Mouse (Mus musculus) hindbrain, postnatal 0 days (tissue): Measurements from ENCODE around the gene Jmjd1c. TPM values are rescaled to one million over a fixed set of nuclear protein-coding genes. Genes with fewer than 3 reads are reported as not detected.
A peak's percentile ranks its signal among the peaks of the same experiment; 100 is the strongest.

ENCODE experiments used
- ATAC-seq: fragments of 200-750 bp; cut with Nextera tagmentation; 2 replicates; pipeline ENCODE4 v1.8.0; 2017; ENCODE audit warnings: mild to moderate bottlenecking, moderate TSS enrichment, moderate library complexity
- DNase-seq: peaks from one replicate; pipeline ENCODE4 v3.0.0-alpha.2; 2015; ENCODE audit warnings: low spot score
- H3K27ac ChIP-seq: fragments of 300-500 bp; sonication (generic); 2 replicates; pipeline ENCODE4 v1.5.1; 2014; ENCODE audit warnings: mild to moderate bottlenecking
- H3K27me3 ChIP-seq: fragments of 300-500 bp; sonication (generic); 2 replicates; pipeline ENCODE4 v1.6.1; 2014; ENCODE audit warnings: low read length, mixed read lengths; ENCODE audit not compliant: insufficient read depth
- H3K36me3 ChIP-seq: fragments of 300-500 bp; sonication (generic); 2 replicates; pipeline ENCODE4 v1.6.1; 2014; ENCODE audit warnings: low read length, mixed read lengths; ENCODE audit not compliant: insufficient read depth
- H3K4me1 ChIP-seq: fragments of 300-500 bp; sonication (generic); 2 replicates; pipeline ENCODE4 v1.6.1; 2014; ENCODE audit warnings: antibody characterized with exemption, low read length, mixed read lengths; ENCODE audit not compliant: insufficient read depth
- H3K4me2 ChIP-seq: fragments of 300-500 bp; sonication (generic); 2 replicates; pipeline ENCODE4 v1.6.1; 2014; ENCODE audit warnings: low read depth, mild to moderate bottlenecking, low read length, moderate library complexity, mixed read lengths
- H3K4me3 ChIP-seq: fragments of 300-500 bp; sonication (generic); 2 replicates; pipeline ENCODE4 v1.5.1; 2014; ENCODE audit warnings: low read length
- H3K9ac ChIP-seq: fragments of 300-500 bp; sonication (generic); replicated peaks from 2 replicates; pipeline ENCODE4 v1.6.1; 2014; ENCODE audit warnings: mild to moderate bottlenecking, low read length, moderate library complexity, mixed read lengths
- H3K9me3 ChIP-seq: fragments of 300-500 bp; sonication (generic); 2 replicates; pipeline ENCODE4 v1.6.1; 2016; ENCODE audit warnings: low read length, mixed read lengths
- CTCF ChIP-seq: IDR thresholded peaks from 2 replicates; pipeline ENCODE4 v1.5.1; 2016; ENCODE audit warnings: antibody characterized with exemption, control low read depth, low read depth
- WGBS: fragments of 180-500 bp; shearing (Covaris S2); extraction: QIAGEN DNeasy Blood & Tissue Kit; methylation state at CpG from one replicate; pipeline ENCODE4 v1.1.7; 2014; 5-methylcytosine and 5-hydroxymethylcytosine counted together
- polyA plus RNA-seq: library from polyadenylated mRNA; unstranded; fragments of >200 nt; fragmentation: Nextera tagmentation; extraction: Ambion mirVana; gene quantifications from 2 replicates; pipeline ENCODE4 v1.2.1, GENCODE M21; 2015
- total RNA-seq: library from RNA; depleted of rRNA; stranded (reverse); fragments of >200 nt; gene quantifications from 2 replicates; pipeline ENCODE4 v1.2.3, GENCODE M21; 2014

Gene Jmjd1c
- total and polyA plus RNA-seq, 2 experiments from 2014 or later, result 45.4 to 54.1 TPM

DNA sequence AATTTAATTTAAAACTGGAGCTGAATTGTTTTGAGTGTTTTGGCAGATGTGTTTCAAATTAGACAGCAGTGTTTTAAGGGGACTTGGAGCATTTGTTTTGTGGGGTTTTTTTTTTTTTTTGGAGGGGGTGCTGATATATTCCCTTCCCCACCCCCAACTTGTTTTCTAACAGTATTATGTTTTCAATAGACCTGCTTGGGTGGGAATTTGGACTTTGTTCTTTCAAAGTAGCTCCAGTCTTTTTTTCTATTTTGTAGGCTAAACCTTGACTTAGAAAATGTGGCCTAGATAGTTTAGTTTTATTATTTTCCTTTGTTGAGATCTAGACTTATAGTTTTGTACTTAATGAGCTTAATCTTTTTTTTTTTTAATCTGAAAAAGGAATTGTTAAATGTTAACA, 90.6 kb downstream of the Jmjd1c start:
- H3K9me3 ChIP-seq, result no peaks in the 10 kb centered on the region
- peak overlapping the region; percentile 48 for H3K4me3 ChIP-seq
- DNase-seq, result no peak
- no peaks in the 10 kb centered on the region for H3K27me3 ChIP-seq
- no peak for ATAC-seq
- TF ChIP-seq CTCF, result no peak
- peak overlapping the region; percentile 69; the same call in 1 of the 2 replicates for H3K9ac ChIP-seq
- H3K27ac ChIP-seq, result peak overlapping the region; percentile 94
- H3K4me2 ChIP-seq, result peak overlapping the region; percentile 72
- H3K36me3 ChIP-seq, result no peaks in the 10 kb centered on the region
- peaks cover 16% of the 10 kb centered on the region for H3K4me1 ChIP-seq

GRCm38 (mm10) chr10:67187001-67187453, 91.1 kb downstream of the Jmjd1c start:
- DNase-seq, result peak; percentile 34
- Histone ChIP-seq H3K4me2 (peak overlapping the region; percentile 72), H3K4me1 (peaks cover 16% of the 10 kb centered on the region), H3K4me3 (peak overlapping the region; percentile 48), H3K27ac (peak overlapping the region; percentile 48; the same call in 1 of the 2 replicates), H3K9ac (peak overlapping the region; percentile 7; the same call in 1 of the 2 replicates), H3K36me3 (no peaks in the 10 kb centered on the region), H3K9me3 (no peaks in the 10 kb centered on the region), H3K27me3 (no peaks in the 10 kb centered on the region)
- no peak for TF ChIP-seq CTCF
- 16% methylated on average over 5 of the region's 5 CpGs for WGBS
- ATAC-seq, result no peak

DNA sequence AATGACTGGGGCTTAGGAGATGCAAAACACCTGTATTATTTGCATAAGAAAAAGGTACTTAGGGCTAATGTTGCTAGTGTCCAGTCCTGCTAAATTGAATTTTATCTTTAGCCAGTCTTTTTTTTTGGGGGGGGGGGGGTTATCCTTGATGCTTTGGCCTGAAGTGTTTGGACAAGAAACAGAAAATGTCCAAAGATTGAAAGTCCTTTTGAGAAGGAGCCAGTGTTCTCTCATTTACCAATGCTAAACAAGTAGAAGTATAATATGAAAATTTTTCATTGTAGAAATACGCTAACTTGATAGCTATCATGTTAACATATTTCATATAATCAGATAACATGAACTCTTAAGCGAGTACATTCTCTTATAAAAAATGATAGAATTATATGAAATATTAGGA, 92.0 kb downstream of the Jmjd1c start:
- no peaks in the 10 kb centered on the region for H3K9me3 ChIP-seq
- 84% methylated on average over 2 of the region's 2 CpGs for WGBS
- H3K27ac ChIP-seq, result no peak overlapping the region
- no peak for TF ChIP-seq CTCF
- DNase-seq (no peak), ATAC-seq (no peak)
- H3K4me2 ChIP-seq, result peak overlapping the region; percentile 72
- H3K4me1 ChIP-seq, result peaks cover 16% of the 10 kb centered on the region
- H3K9ac ChIP-seq, result 0 out of 2 replicates have a peak overlapping the region, but pooled peaks have one; percentile 28
- no peaks in the 10 kb centered on the region for H3K36me3 ChIP-seq
- H3K27me3 ChIP-seq, result no peaks in the 10 kb centered on the region
- H3K4me3 ChIP-seq, result peak overlapping the region; percentile 48

- H3K27ac ChIP-seq, result no peak overlapping the region
- H3K4me2 ChIP-seq, result peak overlapping the region; percentile 45
- H3K9ac ChIP-seq, result no peak overlapping the region
- no peaks in the 10 kb centered on the region for H3K36me3 ChIP-seq
- H3K4me3 ChIP-seq, result no peak overlapping the region
- no peaks in the 10 kb centered on the region for H3K9me3 ChIP-seq
- no peak for TF ChIP-seq CTCF
- no peak for ATAC-seq
- peaks cover 16% of the 10 kb centered on the region for H3K4me1 ChIP-seq
- H3K27me3 ChIP-seq, result no peaks in the 10 kb centered on the region
- no peak for DNase-seq
Observed at GRCm38 (mm10) chr10:67189057-67189456, 93.1 kb downstream of the Jmjd1c start.

GRCm38 (mm10) chr10:67190261-67190660, 94.3 kb downstream of the Jmjd1c start:
- H3K9me3 ChIP-seq, result no peaks in the 10 kb centered on the region
- H3K4me3 ChIP-seq, result no peak overlapping the region
- H3K36me3 ChIP-seq, result no peaks in the 10 kb centered on the region
- ATAC-seq (no peak), DNase-seq (peak; percentile 33)
- 84% methylated on average over 1 of the region's 1 CpGs for WGBS
- TF ChIP-seq CTCF, result peak; percentile 30; the same call in 1 of the 2 replicates
- H3K4me2 ChIP-seq, result no peak overlapping the region
- H3K27ac ChIP-seq, result no peak overlapping the region
- no peak overlapping the region for H3K9ac ChIP-seq
- H3K27me3 ChIP-seq, result no peaks in the 10 kb centered on the region
- H3K4me1 ChIP-seq, result peaks cover 11% of the 10 kb centered on the region

DNA sequence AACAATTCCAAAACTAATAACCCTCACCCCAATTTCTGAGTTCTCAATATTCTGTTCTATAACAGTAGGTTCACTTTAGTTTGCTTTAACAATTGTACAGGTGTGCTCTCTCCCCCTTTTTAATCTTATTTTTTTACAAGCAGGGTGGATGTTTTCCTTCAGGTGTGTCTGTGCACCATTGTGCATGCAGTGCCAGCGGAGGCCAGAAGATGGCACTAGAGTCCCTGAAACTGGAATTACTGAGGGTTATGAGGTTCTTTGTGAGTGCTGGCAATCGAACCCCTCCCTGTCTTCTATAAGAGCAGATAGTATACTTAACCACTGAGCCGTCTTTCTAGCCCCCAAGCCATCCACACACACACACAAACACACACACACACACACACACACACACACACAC, 96.4 kb downstream of the Jmjd1c start:
- H3K4me1 ChIP-seq, result peaks cover 11% of the 10 kb centered on the region
- 89% methylated on average over 3 of the region's 3 CpGs for WGBS
- no peak for ATAC-seq
- TF ChIP-seq CTCF, result peak; percentile 56
- H3K4me2 ChIP-seq, result no peak overlapping the region
- H3K36me3 ChIP-seq, result no peaks in the 10 kb centered on the region
- H3K9ac ChIP-seq, result no peak overlapping the region
- H3K27ac ChIP-seq, result no peak overlapping the region
- H3K4me3 ChIP-seq, result no peak overlapping the region
- no peaks in the 10 kb centered on the region for H3K9me3 ChIP-seq
- DNase-seq, result no peak
- H3K27me3 ChIP-seq, result no peaks in the 10 kb centered on the region

DNA sequence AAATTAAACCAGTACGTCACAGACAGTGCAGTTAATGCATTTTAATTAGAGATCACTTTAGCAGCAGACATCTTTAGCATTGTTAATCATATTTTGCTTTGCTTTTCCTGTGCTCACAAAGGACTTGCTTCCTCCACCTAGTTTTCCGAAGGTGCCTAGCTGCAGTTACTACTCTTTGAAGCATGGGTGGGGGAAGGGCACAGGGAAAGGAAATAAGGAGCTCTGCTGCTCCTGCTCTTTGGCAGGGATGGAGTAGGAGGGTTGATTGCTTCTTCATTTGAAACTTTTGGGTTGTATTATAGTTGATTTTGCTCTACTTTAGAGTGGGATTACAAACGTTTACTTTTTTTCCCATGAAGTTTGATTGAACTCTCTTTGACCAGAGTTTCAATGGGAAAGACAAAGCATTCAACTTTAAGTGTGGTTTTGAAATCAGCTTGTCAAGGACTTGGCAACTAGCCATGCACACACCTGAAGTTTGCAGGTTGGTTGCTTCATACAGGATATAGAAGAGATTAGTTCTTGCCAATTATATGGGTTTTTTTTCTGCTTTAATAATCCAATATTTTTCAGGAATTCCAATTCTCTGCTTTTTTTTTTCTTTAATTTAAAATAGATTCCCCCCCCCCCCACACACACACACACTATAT, 97.2 kb downstream of the Jmjd1c start:
- Histone ChIP-seq H3K4me3 (no peak overlapping the region), H3K4me1 (peaks cover 7% of the 10 kb centered on the region; the same call in 1 of the 2 replicates), H3K4me2 (no peak overlapping the region), H3K9ac (no peak overlapping the region), H3K27ac (no peak overlapping the region), H3K36me3 (no peaks in the 10 kb centered on the region), H3K27me3 (no peaks in the 10 kb centered on the region), H3K9me3 (no peaks in the 10 kb centered on the region)
- DNase-seq (no peak), ATAC-seq (no peak)
- no peak for TF ChIP-seq CTCF
- WGBS, result 59% methylated on average over 3 of the region's 3 CpGs
